Mouse (Mus musculus): ENCODE data around the gene Isg20. TPM values are rescaled to one million over a fixed set of nuclear protein-coding genes. Genes with fewer than 3 reads are reported as not detected.

The Isg20 gene
- polyA plus RNA-seq, 2 experiments = 1.5 to 2.5 TPM

GRCm38 (mm10) chr7:78893917-78894316 is 19.3 kb upstream of the Isg20 start:
- Histone ChIP-seq H3K27me3 (ENCODE audit: control insufficient read depth, insufficient read depth, low read length) (no peaks in the 10 kb centered on the region), H3K4me2 (replicated peaks; ENCODE audit: low read depth, low read length, severe bottlenecking) (no peak overlapping the region), H3K4me3 (replicated peaks; ENCODE audit: low read length) (no peak overlapping the region), H3K36me3 (ENCODE audit: control insufficient read depth, insufficient read depth, low read length) (no peaks in the 10 kb centered on the region), H3K27ac (replicated peaks; ENCODE audit: low read depth, low read length) (no peak overlapping the region), H3K9ac (ENCODE audit: low read depth, low read length, severe bottlenecking) (no peak overlapping the region), H3K9me3 (ENCODE audit: control insufficient read depth, low read length) (no peaks in the 10 kb centered on the region), H3K4me1 (ENCODE audit: control insufficient read depth, insufficient read depth, low read length) (peaks cover 8% of the 10 kb centered on the region; the same call in 1 of the 2 replicates)
- ATAC-seq (ENCODE audit: low FRiP score, low read depth) = no peak
- 88% methylated on average over 10 of the region's 10 CpGs for WGBS
- no peak for TF ChIP-seq POLR2A (IDR thresholded peaks at IDR 0.05; ENCODE audit: borderline replicate concordance, extremely low read depth, insufficient read depth, insufficient read length)
- DNase-seq (ENCODE audit: low spot score) = no peak

DNA sequence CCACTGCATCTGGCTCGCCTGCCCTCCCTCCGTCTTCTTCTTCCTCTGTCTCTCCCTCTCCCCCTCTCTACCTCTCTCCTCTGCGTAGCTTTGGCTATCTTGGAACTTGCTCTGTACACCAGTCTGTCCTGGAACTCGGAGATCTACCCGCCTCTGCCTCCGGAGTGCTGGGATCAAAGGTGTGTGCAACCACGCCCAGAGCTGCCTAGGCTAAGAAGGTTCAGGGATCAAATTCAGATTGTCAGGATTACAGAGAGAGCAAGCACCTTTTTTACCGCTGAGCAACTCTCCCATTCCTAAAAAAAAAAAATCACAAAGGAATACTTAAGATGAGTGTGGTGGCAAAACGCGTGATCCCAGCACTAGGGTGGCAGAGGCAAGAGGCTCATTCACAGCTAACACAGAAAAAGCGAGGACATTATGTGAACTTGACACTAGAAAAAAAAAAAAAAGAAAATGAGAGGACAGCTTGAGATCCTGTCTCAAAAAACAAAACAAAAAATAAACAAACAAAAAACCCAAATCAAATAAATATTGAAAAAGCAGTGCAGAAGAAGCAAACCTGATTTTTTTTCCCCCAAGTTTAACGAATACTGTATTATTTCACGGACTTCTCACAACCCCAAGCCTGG is 18.1 kb upstream of the Isg20 start:
- H3K9ac ChIP-seq (ENCODE audit: low read depth, low read length, severe bottlenecking) = peak overlapping the region; percentile 38; the same call in 1 of the 2 replicates

DNA sequence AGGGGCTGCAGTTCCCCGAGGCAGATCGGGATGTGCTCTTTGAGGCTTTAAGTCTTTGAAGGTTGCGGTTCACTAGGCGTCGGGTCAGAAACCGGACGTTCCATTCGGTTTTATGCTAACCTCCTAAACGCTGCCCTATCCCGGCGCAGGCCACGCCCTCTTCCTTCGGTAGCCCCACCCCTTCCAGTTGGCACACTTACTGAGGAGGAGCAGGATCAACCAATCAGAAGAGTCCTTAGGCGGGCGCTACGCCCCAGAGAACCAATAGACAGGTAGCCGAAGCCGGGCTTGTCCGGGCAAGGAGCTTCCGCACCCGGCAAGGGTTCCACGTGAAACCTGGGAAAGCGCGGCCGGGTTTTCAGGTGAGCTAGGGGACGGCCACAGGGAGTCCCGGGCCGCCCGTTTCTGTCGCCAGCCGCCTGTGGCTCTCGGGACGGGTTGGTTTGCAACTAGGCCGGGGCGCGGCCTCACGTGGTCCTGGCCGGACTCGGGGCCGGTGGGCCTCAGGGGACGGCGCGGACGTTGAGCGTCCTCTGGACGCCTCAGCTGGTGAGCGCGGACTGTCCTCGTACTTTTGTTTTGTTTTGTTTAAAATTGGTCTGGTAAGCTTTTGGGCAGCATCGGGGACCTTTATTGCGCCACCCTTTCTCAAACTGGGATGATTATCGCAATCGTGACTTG is 17.4 kb upstream of the Isg20 start, which contains the start of gene Aen:
TSS of gene Aen (plus strand) at position 202 of the 681 bp plus-strand sequence.
- Histone ChIP-seq H3K4me1 (ENCODE audit: control insufficient read depth, insufficient read depth, low read length) (peaks cover 8% of the 10 kb centered on the region; the same call in 1 of the 2 replicates), H3K4me3 (replicated peaks; ENCODE audit: low read length) (peak within 1 kb of the TSS; percentile 80), H3K4me2 (replicated peaks; ENCODE audit: low read depth, low read length, severe bottlenecking) (peak within 1 kb of the TSS; percentile 75), H3K9me3 (ENCODE audit: control insufficient read depth, low read length) (no peaks in the 10 kb centered on the region), H3K27ac (replicated peaks; ENCODE audit: low read depth, low read length) (no peak within 1 kb of the TSS), H3K27me3 (ENCODE audit: control insufficient read depth, insufficient read depth, low read length) (no peaks in the 10 kb centered on the region), H3K36me3 (ENCODE audit: control insufficient read depth, insufficient read depth, low read length) (no peaks in the 10 kb centered on the region), H3K9ac (ENCODE audit: low read depth, low read length, severe bottlenecking) (peak within 1 kb of the TSS; percentile 68)
- DNase-seq (ENCODE audit: low spot score) = peak; percentile 99
- peak; percentile 100 for ATAC-seq (ENCODE audit: low FRiP score, low read depth)
- no peak for TF ChIP-seq POLR2A (IDR thresholded peaks at IDR 0.05; ENCODE audit: borderline replicate concordance, extremely low read depth, insufficient read depth, insufficient read length)
- under 1% methylated on average over 50 of the region's 53 CpGs for WGBS

More for the DNA sequence above, 18.1 kb upstream of the Isg20 start:
- no peak for TF ChIP-seq POLR2A (IDR thresholded peaks at IDR 0.05; ENCODE audit: borderline replicate concordance, extremely low read depth, insufficient read depth, insufficient read length)
- no peaks in the 10 kb centered on the region for H3K27me3 ChIP-seq (ENCODE audit: control insufficient read depth, insufficient read depth, low read length)
- no peaks in the 10 kb centered on the region for H3K36me3 ChIP-seq (ENCODE audit: control insufficient read depth, insufficient read depth, low read length)
- 0 out of 2 replicates have a peak, but pooled peaks have one; percentile 21 for ATAC-seq (ENCODE audit: low FRiP score, low read depth)
- H3K9me3 ChIP-seq (ENCODE audit: control insufficient read depth, low read length) = no peaks in the 10 kb centered on the region
- peak overlapping the region; percentile 57 for H3K4me2 ChIP-seq (replicated peaks; ENCODE audit: low read depth, low read length, severe bottlenecking)
- peaks cover 8% of the 10 kb centered on the region; the same call in 1 of the 2 replicates for H3K4me1 ChIP-seq (ENCODE audit: control insufficient read depth, insufficient read depth, low read length)
- WGBS = 54% methylated on average over 13 of the region's 13 CpGs
- H3K4me3 ChIP-seq (replicated peaks; ENCODE audit: low read length) = peak overlapping the region; percentile 80
- H3K27ac ChIP-seq (replicated peaks; ENCODE audit: low read depth, low read length) = no peak overlapping the region
- no peak for DNase-seq (ENCODE audit: low spot score)

GRCm38 (mm10) chr7:78897567-78897966 is 15.7 kb upstream of the Isg20 start:
- ATAC-seq (ENCODE audit: low FRiP score, low read depth) (no peak), DNase-seq (ENCODE audit: low spot score) (no peak)
- Histone ChIP-seq H3K9me3 (ENCODE audit: control insufficient read depth, low read length) (no peaks in the 10 kb centered on the region), H3K9ac (ENCODE audit: low read depth, low read length, severe bottlenecking) (no peak overlapping the region), H3K27me3 (ENCODE audit: control insufficient read depth, insufficient read depth, low read length) (no peaks in the 10 kb centered on the region), H3K4me1 (ENCODE audit: control insufficient read depth, insufficient read depth, low read length) (peaks cover 8% of the 10 kb centered on the region; the same call in 1 of the 2 replicates), H3K4me3 (replicated peaks; ENCODE audit: low read length) (no peak overlapping the region), H3K36me3 (ENCODE audit: control insufficient read depth, insufficient read depth, low read length) (peaks cover 10% of the 10 kb centered on the region), H3K4me2 (replicated peaks; ENCODE audit: low read depth, low read length, severe bottlenecking) (no peak overlapping the region), H3K27ac (replicated peaks; ENCODE audit: low read depth, low read length) (no peak overlapping the region)
- whole genome bisulfite sequencing = 92% methylated on average over 3 of the region's 3 CpGs
- no peak for TF ChIP-seq POLR2A (IDR thresholded peaks at IDR 0.05; ENCODE audit: borderline replicate concordance, extremely low read depth, insufficient read depth, insufficient read length)

- Histone ChIP-seq H3K4me2 (replicated peaks; ENCODE audit: low read depth, low read length, severe bottlenecking) (no peak overlapping the region), H3K4me1 (ENCODE audit: control insufficient read depth, insufficient read depth, low read length) (no peaks in the 10 kb centered on the region), H3K9me3 (ENCODE audit: control insufficient read depth, low read length) (no peaks in the 10 kb centered on the region), H3K4me3 (replicated peaks; ENCODE audit: low read length) (no peak overlapping the region), H3K27me3 (ENCODE audit: control insufficient read depth, insufficient read depth, low read length) (no peaks in the 10 kb centered on the region), H3K27ac (replicated peaks; ENCODE audit: low read depth, low read length) (no peak overlapping the region), H3K36me3 (ENCODE audit: control insufficient read depth, insufficient read depth, low read length) (peaks cover 31% of the 10 kb centered on the region), H3K9ac (ENCODE audit: low read depth, low read length, severe bottlenecking) (no peak overlapping the region)
- no peak for TF ChIP-seq POLR2A (IDR thresholded peaks at IDR 0.05; ENCODE audit: borderline replicate concordance, extremely low read depth, insufficient read depth, insufficient read length)
- WGBS = 86% methylated on average over 6 of the region's 6 CpGs
- no peak for DNase-seq (ENCODE audit: low spot score)
- ATAC-seq (ENCODE audit: low FRiP score, low read depth) = no peak
Observed at GRCm38 (mm10) chr7:78903174-78903870, 9.9 kb upstream of the Isg20 start.

All from limb, embryonic 14.5 days (tissue).